Mouse (Mus musculus) telencephalon, adult 2 months (tissue): Measurements from ENCODE around the gene Nxf1.

Experiments used
- DNase-seq: peaks from one replicate; pipeline ENCODE4 v3.0.0-alpha.2; 2011; ENCODE audit warnings: low read depth, low spot score

Gene Nxf1

DNA sequence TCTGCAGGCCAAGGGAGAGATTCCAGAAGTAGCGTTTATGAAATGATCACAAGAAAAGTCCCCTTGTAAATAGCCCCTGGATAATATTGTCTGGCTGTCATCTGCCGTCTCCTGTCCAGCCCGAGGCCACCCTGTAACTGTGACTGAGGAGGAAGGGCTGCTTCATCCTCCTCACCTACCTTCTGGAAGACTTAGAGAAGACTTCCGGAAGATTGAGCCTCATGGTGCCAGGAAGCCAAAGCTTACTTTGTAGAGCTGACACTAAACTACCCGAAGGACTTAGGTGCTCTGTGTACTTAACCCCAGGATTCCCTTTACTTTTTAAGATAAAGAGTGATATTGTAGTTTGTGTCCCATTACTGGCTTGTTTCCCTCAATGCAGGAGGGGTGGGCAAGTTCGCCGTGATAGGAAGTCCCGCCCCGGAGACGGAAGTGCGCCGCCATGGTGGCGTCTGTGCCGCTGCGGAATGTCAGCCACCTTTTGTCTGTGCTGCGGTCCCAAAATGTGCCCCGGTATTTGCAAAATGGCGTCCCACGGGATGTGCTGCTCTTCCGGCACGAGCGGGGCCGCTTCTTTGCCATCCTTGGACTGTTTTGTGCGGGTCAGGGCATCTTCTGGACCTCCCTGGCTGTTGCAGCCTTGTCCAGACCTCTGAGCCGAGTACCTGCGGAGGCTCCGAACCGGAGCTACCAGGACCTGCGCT lies 13.8 kb downstream of the Nxf1 start, which contains the start of gene Tmem223:
Tmem223 (plus strand) TSS at position 430 of the 704 bp plus-strand sequence.
- DNase-seq = peak; percentile 51

DNA sequence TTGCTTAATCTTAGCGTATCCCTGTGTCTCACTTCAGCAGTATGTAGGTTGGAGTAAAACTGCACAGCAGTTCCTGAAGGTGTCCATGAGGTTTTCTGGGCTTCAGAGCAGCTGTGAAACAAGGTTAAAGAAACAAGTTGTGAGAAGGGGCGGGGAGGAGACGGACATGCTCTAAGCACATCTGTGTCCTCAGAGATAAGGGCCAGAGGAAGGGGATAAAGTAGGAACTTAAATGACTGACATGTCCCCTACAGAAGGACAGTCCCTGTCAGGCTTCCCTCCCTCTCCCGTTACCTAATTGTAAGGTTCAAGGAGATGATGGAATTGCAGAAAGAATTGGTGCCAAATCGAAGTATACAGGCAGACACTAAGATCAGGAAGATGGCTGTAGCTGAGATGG lies 16.1 kb downstream of the Nxf1 start:
- no peak for DNase-seq

DNA sequence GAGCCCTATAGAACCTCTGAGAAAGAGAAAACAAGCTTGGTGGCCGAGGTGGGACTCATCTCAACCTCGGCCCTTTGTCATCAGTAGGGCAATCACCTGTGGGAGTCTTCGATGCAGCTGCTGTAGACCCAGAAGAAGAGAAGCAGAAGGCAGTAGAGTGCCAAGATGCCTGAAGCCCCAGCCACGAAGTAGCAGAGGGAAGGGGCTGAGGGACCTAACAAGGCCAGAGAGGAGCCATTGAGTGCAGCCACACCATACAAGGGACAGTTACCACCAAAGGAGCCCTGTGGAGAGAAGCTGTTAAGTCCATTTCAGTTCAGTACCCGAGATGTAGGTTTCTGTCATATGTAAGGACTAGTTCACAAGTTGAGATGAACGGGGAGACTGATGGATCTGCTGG lies 16.5 kb downstream of the Nxf1 start:
- no peak for DNase-seq

DNA sequence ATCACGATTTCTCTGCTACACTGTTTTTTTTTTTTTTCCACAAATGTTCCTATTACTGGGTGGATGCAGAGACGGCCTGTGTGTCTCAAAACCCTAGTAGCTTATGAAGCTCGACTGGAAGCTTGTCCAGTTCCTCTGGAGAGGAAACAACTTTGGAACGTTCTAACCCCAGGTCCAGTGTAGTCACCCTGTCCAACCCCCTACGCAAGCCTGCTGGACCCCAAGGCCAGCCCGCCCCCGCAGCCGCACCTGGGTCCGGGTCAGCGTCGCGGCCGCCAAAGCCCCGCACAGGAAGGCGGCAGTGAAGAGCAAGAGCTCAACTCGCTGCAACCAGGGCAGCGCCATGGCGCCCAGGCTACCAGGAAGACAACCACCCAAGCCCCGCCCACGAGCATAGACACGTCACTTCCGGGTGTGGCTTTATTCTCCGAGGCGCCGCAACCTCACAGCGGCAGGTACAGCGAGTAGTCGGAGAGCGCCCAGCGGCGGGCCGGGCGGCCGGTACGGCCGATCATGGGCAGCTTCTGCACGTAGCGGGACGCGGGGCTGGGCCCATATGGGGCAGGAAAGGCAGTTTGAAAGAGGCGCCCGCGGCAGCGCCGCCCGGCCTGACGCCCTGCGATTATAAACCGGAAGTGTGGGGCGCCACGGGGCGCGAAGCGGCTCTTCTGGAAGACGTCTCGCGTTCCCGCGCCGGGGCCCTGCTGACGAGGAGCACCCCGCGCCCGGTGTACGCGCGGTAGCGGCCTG lies 17.4 kb downstream of the Nxf1 start, which contains the start of gene Tmem179b:
Tmem179b (minus strand) TSS at position 382 of the 750 bp plus-strand sequence.
- DNase-seq = peak; percentile 88

DNA sequence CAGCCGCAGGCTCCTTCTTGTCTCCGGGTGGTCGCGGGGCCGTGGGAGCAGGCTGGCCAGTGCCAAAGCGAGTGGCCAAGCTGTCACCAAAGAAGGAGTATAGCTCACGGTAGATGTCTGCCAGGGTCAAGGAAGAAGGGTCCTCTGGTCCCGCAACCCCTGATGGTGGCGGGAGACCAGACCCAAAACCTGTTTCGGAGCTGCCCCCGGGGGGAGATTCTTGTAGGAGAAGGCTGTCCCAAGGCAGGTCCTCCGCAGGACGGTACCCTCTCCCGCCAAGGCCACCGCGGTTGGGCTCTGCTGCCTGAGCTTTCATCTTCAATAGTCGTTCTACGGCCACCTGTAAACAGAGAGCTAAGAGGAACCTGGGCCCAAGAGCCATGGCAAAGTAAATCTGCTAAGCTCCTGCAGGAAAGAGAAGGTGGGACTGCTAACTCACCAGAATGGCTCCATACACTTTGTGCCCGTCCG lies 18.1 kb downstream of the Nxf1 start:
- DNase-seq = no peak

DNA sequence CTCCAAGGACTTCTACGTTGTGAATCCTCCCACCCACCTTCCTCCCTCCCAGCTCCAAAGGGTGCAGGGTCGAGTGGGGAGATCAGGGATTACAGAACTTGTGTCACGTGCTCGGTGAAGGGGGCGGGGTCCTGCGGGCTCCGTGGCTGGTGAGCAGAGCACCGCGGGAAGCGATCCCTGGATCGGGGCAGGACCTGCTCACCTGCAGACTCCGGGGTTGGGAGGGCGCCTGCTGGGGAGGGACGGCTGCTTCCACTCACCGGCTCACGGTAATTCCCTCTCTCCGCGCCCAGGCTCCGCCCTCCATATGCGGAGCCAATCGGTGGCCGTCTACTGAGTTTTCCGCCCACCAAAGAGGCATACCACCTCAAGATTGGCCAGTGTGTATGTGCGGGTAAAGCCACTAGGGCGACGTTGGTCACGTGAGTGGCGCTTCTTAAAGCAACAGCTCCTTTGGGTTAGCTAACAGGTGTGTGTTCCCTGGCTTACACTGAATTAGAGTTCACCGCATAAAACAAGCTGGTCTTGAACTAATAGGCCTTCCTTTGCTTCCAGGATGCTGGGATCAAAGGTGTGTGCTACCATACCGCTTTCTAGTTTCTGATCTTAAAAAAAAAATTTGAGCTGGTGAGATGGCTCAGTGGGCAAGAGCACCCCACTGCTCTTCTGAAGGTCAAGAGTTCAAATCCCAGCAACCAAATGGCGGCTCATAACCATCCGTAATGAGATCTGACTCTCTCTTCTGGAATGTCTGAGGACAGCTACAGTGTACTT lies 29.3 kb downstream of the Nxf1 start, which contains the start of gene Taf6l:
Taf6l (minus strand) TSS at position 410 of the 774 bp plus-strand sequence.
- DNase-seq = peak; percentile 97

DNA sequence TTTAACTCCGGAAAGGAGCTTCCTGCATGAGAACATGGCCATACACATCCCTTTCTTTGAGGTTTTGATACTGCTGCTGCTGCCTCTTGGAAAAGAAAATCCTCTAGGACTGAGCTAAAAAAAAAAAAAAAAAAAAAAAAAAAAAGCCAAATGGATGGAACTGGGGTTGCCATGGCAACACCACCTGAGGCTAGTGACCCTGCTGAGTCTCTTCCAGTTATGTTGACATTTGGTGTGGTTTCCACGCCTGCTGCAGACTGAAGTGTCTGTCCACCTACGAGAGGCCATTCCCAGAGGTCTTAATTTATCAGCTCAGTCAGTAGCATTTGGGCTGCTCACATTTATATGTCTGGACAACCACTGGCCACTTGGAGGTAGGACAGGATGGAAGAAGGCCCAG lies 31.6 kb downstream of the Nxf1 start:
- no peak for DNase-seq

DNA sequence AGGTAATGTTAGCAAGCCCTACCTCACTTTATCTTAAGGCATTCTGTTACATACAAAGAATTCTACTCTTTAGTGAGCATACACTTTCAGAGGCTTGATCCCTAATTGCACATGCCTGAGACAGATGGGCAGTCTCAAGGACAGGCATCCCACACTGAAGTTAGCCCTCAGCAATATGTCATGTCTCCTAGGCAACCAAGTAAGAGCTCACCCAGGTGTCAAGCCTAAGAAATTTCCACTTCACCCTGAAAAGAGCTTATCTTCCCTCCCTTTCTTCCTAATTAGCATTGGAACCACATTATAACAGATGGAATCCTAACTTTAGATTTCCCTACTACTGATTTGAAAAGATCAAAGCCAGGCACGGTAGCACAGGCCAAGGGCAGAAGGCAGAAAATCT lies 32.3 kb downstream of the Nxf1 start:
- DNase-seq = peak; percentile 68

DNA sequence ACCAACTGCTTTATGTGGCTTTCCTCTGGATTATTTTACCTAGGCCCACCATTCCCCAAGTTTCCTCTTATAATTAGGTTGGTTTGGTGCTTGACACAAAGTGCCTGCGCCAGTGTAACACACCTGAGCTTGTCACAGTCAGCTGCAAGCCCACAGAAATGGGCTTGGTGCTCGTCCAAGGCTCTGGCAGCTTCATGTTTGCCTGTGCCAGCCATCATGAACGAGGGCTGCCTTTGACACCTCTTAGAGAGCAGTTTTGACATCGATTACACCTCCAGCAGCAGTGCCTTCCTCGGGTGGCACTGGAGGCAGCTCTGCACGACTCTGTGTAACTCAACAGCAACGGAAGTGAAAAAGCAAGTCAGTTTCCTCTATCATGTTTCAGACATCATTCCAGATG lies 33.3 kb downstream of the Nxf1 start:
- no peak for DNase-seq

DNA sequence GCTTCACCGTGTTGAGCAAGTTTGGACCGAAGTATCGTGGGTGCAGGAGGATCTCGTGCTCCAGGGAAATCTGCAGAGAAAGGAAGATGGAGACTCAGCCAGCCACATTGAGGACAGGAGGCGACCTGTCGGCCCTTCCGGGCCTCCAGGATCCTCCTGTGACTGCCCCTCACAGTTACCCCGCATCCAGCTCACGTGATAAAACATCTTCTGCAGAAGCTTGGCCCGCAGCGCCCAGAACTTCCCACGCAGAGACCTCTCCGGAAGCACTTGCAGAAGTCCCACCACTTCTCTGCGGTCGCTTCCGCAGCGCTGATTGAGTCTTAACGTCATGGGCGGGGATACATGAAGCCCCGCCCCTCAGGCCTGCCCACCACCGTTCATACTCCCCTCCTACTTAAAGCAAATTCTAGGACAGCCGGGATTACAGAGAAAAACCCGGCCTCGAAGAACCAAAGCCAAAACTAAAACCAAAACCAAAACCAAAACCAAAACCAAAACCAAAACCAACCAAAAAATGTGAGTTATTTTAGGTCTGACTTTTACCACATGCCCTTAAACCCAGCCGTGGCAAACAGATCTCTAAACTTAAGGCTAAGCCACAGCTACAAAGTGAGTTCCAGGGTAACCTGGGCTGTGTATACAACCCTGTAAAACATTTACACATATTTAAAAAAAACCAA lies 41.5 kb downstream of the Nxf1 start, which contains the start of gene Polr2g:
Polr2g (minus strand) TSS at position 314 of the 683 bp plus-strand sequence.
- peak; percentile 95 for DNase-seq

DNA sequence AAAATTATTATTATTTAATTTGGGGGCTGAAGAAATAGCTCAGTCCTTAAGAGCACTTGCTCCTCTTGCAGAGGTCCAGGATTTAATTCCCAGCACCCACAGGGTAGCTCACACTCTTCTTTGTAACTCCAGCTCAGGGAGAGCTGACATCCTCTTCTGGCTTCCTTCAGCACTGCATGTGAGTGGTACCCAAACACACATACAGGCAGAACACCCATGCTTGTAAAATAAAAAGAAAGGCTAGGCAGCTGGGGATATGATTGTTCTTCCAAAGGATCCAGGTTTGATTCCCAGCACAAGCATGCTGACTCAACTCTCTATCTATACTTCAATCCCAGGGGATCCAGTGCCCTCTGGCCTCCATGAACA lies 42.1 kb downstream of the Nxf1 start:
- no peak for DNase-seq

DNA sequence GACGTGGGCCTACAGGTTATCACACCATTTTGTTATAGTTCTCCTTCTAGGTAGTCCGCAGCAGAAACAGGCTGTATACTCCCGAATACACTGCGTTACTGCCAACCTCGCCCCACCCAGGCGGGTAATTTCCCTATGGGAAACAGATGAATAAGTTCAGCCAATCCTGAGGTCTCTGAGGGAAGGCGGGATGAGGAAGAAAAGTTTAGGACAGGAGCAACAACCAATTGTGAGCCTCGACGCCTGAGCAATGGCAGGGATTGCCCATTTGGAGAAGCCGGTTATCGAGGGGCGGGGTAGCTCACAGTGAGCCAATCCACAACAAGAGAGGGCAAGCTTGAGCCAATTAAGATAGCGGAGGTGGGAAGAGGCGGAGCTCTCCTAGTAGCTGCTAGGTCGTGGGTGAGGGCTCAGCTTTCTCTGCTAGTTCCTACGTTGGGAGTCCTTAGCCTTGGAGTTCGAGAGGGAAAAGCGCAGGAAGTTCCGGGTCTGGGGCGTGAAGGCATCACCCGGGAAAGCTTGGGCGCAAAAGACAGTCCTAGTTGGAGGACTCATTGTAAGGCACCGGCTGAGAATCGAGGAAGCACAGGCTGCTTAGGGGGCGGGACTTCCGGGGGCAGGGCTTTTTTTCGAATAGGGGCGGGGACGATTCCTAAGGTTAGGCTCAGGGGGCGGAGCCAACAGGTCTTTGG lies 45.4 kb downstream of the Nxf1 start, which contains the start of gene Zbtb3:
Zbtb3 (plus strand) TSS at position 426 of the 692 bp plus-strand sequence.
- peak; percentile 99 for DNase-seq

DNA sequence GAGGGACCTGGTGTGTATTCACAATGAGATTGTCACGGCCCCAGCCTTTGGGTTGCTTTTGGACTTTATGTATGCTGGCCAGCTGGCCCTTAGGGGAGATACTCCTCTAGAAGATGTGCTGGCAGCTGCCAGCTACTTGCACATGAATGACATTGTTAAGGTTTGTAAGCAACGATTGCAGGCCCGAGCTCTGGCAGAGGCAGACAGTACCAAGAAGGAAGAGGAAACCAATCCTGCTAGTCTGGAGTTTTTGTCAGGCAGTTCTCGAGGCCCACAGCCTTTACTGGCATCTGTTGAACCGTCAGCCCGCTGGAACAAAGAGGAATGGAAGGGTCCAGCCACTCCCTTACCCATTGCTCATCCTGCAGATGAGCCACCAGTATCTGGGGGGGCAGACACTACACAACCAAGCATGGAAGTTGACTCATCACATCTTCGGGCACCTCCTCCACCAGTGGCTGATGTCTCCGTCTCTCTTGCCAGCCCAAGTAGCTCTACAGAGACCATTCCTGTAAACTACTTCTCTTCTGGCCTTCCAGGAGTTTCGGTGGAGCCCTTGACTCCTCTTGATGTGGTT lies 46.4 kb downstream of the Nxf1 start:
- no peak for DNase-seq

DNA sequence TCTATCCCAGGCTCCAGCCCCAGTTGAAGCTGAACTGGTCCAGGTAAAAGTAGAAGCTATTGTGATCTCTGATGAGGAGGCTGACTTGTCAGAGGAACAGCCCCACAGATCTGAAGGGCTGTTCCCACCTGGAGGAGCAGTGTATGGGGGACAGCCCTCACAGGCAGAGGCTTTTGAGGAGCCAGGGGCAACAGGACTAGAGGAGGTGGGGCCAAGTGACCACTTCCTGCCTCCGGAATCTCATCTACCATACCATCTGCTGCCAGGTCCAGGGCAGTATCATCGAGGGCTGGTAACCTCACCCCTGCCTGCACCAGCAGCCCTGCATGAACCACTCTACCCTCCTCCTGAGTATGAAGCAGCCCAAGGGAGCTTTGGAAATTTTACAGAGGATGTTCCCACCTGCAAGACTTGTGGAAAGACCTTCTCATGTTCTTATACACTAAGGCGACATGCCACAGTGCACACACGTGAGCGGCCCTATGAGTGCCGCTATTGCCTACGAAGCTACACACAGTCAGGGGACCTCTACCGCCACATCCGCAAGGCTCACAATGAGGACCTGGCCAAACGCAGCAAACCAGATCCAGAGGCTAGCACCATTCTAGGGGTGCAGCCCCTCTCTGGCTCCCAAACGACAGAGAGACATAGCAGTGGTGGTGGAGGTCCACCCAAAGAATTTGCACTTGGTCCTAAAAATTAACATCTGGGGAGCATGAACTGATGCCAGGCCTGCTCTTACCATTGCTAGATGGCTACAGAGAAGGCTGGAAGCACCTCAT lies 47.2 kb downstream of the Nxf1 start:
- DNase-seq = no peak

DNA sequence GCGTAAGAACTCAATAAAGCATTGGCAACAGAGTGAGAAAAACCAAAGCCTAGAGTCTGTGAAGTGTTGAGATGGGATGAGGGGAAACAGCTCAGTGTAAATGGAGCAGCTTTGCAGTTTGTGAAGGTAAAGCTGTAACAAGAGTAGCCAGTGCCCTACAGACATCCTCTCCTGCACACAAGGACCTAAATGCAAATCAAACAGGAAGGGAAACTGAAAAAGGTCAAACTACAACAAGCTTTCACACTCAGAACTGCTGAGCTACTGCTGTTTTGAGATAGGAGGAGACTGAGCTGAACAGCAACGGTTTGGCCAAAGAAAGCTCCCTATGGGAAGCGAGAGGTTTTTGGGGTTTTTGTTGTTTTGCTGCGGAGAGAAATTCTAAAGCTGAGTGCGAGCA lies 49.9 kb downstream of the Nxf1 start:
- no peak for DNase-seq

DNA sequence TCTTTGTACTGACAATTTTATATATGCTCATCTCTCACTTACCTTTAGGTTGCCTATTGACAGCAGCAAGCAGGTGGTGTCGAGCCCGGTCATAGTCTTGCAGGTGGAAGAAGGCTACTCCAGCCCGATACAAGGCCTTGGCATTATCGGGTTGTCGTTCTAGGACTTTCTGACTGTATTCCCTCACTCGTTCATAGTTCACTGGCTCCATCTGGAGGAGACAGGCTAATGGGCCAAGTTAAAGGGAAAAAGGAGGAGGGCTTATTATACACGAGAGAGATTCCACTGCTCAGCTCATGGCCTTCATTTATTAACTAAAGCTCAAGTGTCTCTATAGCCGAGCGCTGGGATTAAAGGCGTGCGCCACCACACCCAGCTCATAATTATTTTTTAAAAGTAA lies 58.9 kb downstream of the Nxf1 start:
- DNase-seq = no peak

DNA sequence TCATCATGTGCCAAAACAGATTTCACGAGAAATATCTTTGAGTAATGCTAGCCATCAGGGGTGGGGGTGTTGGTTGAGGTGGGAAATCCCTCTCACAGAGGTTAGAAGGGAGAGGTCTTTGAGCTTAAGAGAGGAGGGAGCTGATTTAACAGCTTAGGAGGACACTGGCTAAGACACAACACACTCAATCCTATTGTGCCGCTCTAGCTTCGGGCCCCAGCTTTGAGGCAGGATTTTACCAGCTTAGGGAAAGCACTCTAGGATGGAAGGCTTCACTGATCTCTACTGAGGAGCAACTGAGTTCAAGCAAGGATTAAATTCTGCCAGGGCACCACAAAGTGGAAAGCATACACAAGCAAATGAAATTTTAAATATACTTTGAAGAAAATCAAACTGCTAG lies 60.1 kb downstream of the Nxf1 start:
- DNase-seq = no peak

DNA sequence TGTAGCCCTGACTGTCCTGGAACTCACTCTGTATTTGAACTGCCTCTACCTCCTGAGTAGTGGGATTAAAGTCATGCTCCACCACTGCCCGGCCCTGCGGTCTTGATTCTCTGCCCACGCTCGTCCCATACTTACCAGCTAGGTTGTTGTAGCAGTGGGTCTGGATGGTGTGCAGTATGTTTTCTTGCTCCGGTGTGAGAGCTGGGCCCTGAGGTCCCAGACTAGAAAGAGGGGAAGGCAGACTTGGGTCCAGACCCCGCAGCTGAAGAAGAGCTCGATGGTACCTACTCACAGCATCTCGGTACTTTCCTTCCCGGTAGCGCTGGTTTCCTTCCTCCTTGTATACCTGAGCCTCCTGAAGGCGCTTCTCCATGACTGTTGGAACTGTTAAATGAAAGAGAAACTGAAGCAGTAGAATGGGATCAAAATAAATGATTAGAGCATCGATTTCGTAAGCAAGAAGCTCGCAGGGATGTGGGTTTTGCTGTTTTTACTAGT lies 61.5 kb downstream of the Nxf1 start:
- DNase-seq = no peak
